Mouse (Mus musculus): Measurements from ENCODE around the gene Arrdc2. TPM values are rescaled to one million over a fixed set of nuclear protein-coding genes. Genes with fewer than 3 reads are reported as not detected.
A peak's percentile ranks its signal among the peaks of the same experiment; 100 is the strongest.
"Not testable (repeated sequence)": the region's sequence is repeated elsewhere in the genome, so short reads cannot be mapped to it uniquely, and the experiment has no call there.

Gene Arrdc2
- total RNA-seq, 2 experiments from 2014 or later, result 4.3 to 27.1 TPM

- no peak for DNase-seq
Observed at GRCm38 (mm10) chr8:70840590-70840989, 1.1 kb upstream of the Arrdc2 start.

GRCm38 (mm10) chr8:70838654-70839407, 689 bp downstream of the Arrdc2 start:
- DNase-seq, result no peak

- no peak for DNase-seq
Observed at GRCm38 (mm10) chr8:70836666-70837065, 2.9 kb downstream of the Arrdc2 start.

GRCm38 (mm10) chr8:70834071-70834470, 5.4 kb downstream of the Arrdc2 start:
- DNase-seq, result no peak

- DNase-seq, result peak; percentile 87
Observed at GRCm38 (mm10) chr8:70833520-70833919, 6.0 kb downstream of the Arrdc2 start.

- no peak for DNase-seq
Observed at GRCm38 (mm10) chr8:70833018-70833482, 6.5 kb downstream of the Arrdc2 start.

- no peak for DNase-seq
Observed at GRCm38 (mm10) chr8:70832371-70832770, 7.1 kb downstream of the Arrdc2 start.

GRCm38 (mm10) chr8:70831517-70831916, 8.0 kb downstream of the Arrdc2 start:
- DNase-seq, result no peak

GRCm38 (mm10) chr8:70827796-70828195, 11.7 kb downstream of the Arrdc2 start:
- DNase-seq, result no peak

- no peak for DNase-seq
Observed at GRCm38 (mm10) chr8:70827010-70827409, 12.5 kb downstream of the Arrdc2 start.

- DNase-seq, result no peak
Observed at GRCm38 (mm10) chr8:70825816-70826215, 13.7 kb downstream of the Arrdc2 start.

- DNase-seq, result no peak
Observed at GRCm38 (mm10) chr8:70823802-70824201, 15.7 kb downstream of the Arrdc2 start.

- not testable (repeated sequence) for DNase-seq
Observed at GRCm38 (mm10) chr8:70822594-70822993, 16.9 kb downstream of the Arrdc2 start.

GRCm38 (mm10) chr8:70821992-70822391, 17.5 kb downstream of the Arrdc2 start:
- DNase-seq, result no peak

GRCm38 (mm10) chr8:70821399-70821962, 18.0 kb downstream of the Arrdc2 start:
- DNase-seq, result peak; percentile 77

GRCm38 (mm10) chr8:70820101-70820935, 19.2 kb downstream of the Arrdc2 start:
- no peak for DNase-seq

GRCm38 (mm10) chr8:70816679-70817078, 22.8 kb downstream of the Arrdc2 start:
- no peak for DNase-seq

- no peak for DNase-seq
Observed at GRCm38 (mm10) chr8:70812885-70813284, 26.6 kb downstream of the Arrdc2 start.

- DNase-seq, result no peak
Observed at GRCm38 (mm10) chr8:70812055-70812454, 27.5 kb downstream of the Arrdc2 start.

GRCm38 (mm10) chr8:70810962-70811680, 28.4 kb downstream of the Arrdc2 start:
- DNase-seq, result no peak

GRCm38 (mm10) chr8:70808955-70809701, 30.4 kb downstream of the Arrdc2 start:
- DNase-seq, result no peak
